Mouse (Mus musculus): ENCODE data around the gene H2-Ab1.

DNA sequence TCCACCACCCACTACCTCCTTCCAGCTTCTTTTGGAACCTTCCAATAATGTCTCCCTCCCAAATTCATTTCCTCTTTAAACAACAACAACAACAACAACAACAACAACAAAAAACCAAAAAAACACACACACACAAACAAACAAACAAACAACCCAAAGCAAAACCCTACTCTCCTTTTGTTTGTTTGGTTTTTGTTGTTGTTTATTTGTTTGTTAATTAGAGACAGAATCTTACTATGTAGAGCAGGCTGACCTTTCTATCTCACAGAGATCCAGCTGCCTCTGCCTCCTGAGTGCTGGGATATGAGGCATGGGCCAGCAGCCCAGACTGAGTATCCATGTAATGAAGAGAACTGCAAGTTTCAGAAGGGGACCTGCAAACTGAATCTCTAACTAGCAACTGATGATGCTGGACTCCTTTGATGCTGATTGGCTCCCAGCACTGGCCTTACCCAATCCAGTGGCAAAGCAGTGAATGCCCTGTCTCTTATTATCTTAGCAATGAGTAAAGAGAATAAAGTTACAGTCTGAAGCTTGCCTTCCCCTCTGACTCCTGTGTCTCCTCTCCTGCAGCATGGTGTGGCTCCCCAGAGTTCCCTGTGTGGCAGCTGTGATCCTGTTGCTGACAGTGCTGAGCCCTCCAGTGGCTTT is 48.0 kb downstream of the H2-Ab1 start, which contains the start of gene H2-Eb1:
- TF ChIP-seq POLR2A (IDR thresholded peaks at IDR 0.05; ENCODE audit: insufficient read depth, low read depth, low read length), result no peak; the same call in 1 of the 2 replicates
- no peak for TF ChIP-seq CTCF (IDR thresholded peaks at IDR 0.05)
- no peak for TF ChIP-seq EP300 (IDR thresholded peaks at IDR 0.05; ENCODE audit: insufficient read depth, low read depth, low read length)

All from heart, adult 2 months (tissue).